In genomic region chr8:90878551-90878950, GRCm38 (mm10) we compare ENCODE assay signal across 24 mouse cellular contexts. TPM values are rescaled to one million over a fixed set of nuclear protein-coding genes. Genes with fewer than 3 reads are reported as not detected.
DNase-seq lines count a peak whose midpoint lies in the region; ATAC-seq and TF ChIP-seq lines count a peak whose summit lies in the region.
"Had no signal": no experiment of that assay in that cellular context is flagged by ENCODE, and none has a peak within 500 bp of the region (broad histone marks: within the 10 kb centered on the region; RNA-seq: fewer than 3 reads in every experiment).

No protein-coding gene starts in this region.

- H3K27me3 ChIP-seq in megakaryocyte, embryonic 14.5 days (replicated peaks): no peaks in the 10 kb centered on the region
- no peaks in the 10 kb centered on the region for H3K27me3 ChIP-seq in MEL (ENCODE audit: control insufficient read depth in 1 of 2, insufficient read depth in 2 of 2, low read length in 2 of 2)
- H3K27me3 ChIP-seq in heart, embryonic 10.5 days (ENCODE audit: insufficient read depth, poor library complexity, severe bottlenecking): no peaks in the 10 kb centered on the region
- H3K27me3 ChIP-seq: embryonic facial prominence, embryonic 12.5 days; embryonic facial prominence, embryonic 15.5 days; hindbrain, embryonic 12.5 days; Patski had no signal

- ATAC-seq in megakaryocyte, adult 5-6 weeks (ENCODE audit: poor library complexity, severe bottlenecking): no peak
- ATAC-seq: forebrain, embryonic 14.5 days; forebrain, postnatal 0 days; hindbrain, postnatal 0 days; Patski had no signal

- no peaks in the 10 kb centered on the region for H3K36me3 ChIP-seq in megakaryocyte, embryonic 14.5 days (replicated peaks; ENCODE audit: low read length)
- H3K36me3 ChIP-seq in MEL (ENCODE audit: control insufficient read depth in 1 of 2, insufficient read depth in 2 of 2, low read length in 2 of 2): peaks cover 0 to 7% of the 10 kb centered on the region in 2 experiments; a peak in 2 of 4 replicates
- H3K36me3 ChIP-seq in heart, embryonic 10.5 days: no peaks in the 10 kb centered on the region
- H3K36me3 ChIP-seq: embryonic facial prominence, embryonic 12.5 days; embryonic facial prominence, embryonic 15.5 days; hindbrain, embryonic 12.5 days had no signal

- no peak overlapping the region; the same call in none of the 2 replicates for H3K4me3 ChIP-seq in gastrocnemius, adult 2 months
- peak overlapping the region; percentile 40 for H3K4me3 ChIP-seq in megakaryocyte, embryonic 14.5 days (replicated peaks)
- peak overlapping the region in 1 of 2 experiments; percentile 16; a peak in 1 of 4 replicates for H3K4me3 ChIP-seq in MEL (ENCODE audit: control insufficient read depth in 1 of 2, insufficient read depth in 1 of 2, low read depth in 2 of 2, low read length in 2 of 2)
- no peak overlapping the region for H3K4me3 ChIP-seq in heart, embryonic 10.5 days
- H3K4me3 ChIP-seq: embryonic facial prominence, embryonic 12.5 days; heart, adult 2 months; hindbrain, embryonic 12.5 days had no signal

- TF ChIP-seq POLR2A in MEL (IDR thresholded peaks at IDR 0.05; ENCODE audit: control insufficient read depth in 1 of 2, insufficient read depth in 1 of 2, low read depth in 1 of 2, low read length in 2 of 2, poor library complexity in 1 of 2): no peak

- no peak for TF ChIP-seq RAD21 in MEL (IDR thresholded peaks at IDR 0.05; ENCODE audit: low read depth, low read length)

- H3K27ac ChIP-seq in gastrocnemius, adult 2 months: peak overlapping the region; percentile 97; the same call in 1 of the 2 replicates
- no peak overlapping the region for H3K27ac ChIP-seq in MEL (ENCODE audit: control insufficient read depth, low read depth, low read length)
- no peak overlapping the region for H3K27ac ChIP-seq in heart, embryonic 10.5 days
- H3K27ac ChIP-seq: embryonic facial prominence, embryonic 12.5 days; embryonic facial prominence, embryonic 15.5 days had no signal

- peaks cover 57% of the 10 kb centered on the region for H3K4me1 ChIP-seq in megakaryocyte, embryonic 14.5 days
- peaks cover 2 to 20% of the 10 kb centered on the region in 2 experiments for H3K4me1 ChIP-seq in MEL (ENCODE audit: control insufficient read depth in 1 of 2, insufficient read depth in 2 of 2, low read length in 2 of 2)
- peaks cover 19% of the 10 kb centered on the region for H3K4me1 ChIP-seq in heart, embryonic 10.5 days

- 54% methylated on average over 6 of the region's 6 CpGs for WGBS in heart, embryonic 10.5 days

- TF ChIP-seq EP300 in MEL (IDR thresholded peaks at IDR 0.05; ENCODE audit: low read depth in 1 of 2, low read length in 2 of 2): no peak

- no peak overlapping the region for H3K9ac ChIP-seq in MEL (ENCODE audit: control insufficient read depth, low read depth, low read length, poor library complexity, severe bottlenecking)
- H3K9ac ChIP-seq: embryonic facial prominence, embryonic 12.5 days; embryonic facial prominence, embryonic 15.5 days; forebrain, postnatal 0 days; hindbrain, embryonic 12.5 days had no signal

- H3K9me3 ChIP-seq in megakaryocyte, embryonic 14.5 days: no peaks in the 10 kb centered on the region
- no peaks in the 10 kb centered on the region for H3K9me3 ChIP-seq in MEL (replicated peaks; ENCODE audit: insufficient read depth, low read length)
- no peaks in the 10 kb centered on the region for H3K9me3 ChIP-seq in heart, embryonic 10.5 days
- H3K9me3 ChIP-seq: embryonic facial prominence, embryonic 12.5 days; embryonic facial prominence, embryonic 15.5 days; hindbrain, embryonic 12.5 days had no signal

- no peaks in the 10 kb centered on the region for H3K79me2 ChIP-seq in MEL (ENCODE audit: control insufficient read depth, insufficient read depth, low read length, poor library complexity)

- no peak for DNase-seq in gastrocnemius, adult 2 months
- DNase-seq in gastrocnemius, postnatal 25 days: no peak
- peak; percentile 52 for DNase-seq in MEL (ENCODE audit: low read depth, low spot score)
- DNase-seq in induced T-regulatory cell, adult 2 months (ENCODE audit: low read depth): peak; percentile 29
- no peak for DNase-seq in heart, embryonic 10.5 days (ENCODE audit: low spot score)
- no peak for DNase-seq in kidney, postnatal 10 days
- DNase-seq: adrenal gland, postnatal 10 days; adrenal gland, postnatal 36 days; B cell, adult 2 months; cerebellum, adult 11 months; cerebellum, adult 2 months; cerebellum, adult 9-11 months; cerebellum, postnatal 25 days; forebrain, postnatal 0 days; gastrocnemius, postnatal 36 days; heart, adult 2 months had no signal

- TF ChIP-seq CTCF in gastrocnemius, adult 2 months (IDR thresholded peaks at IDR 0.05): no peak
- TF ChIP-seq CTCF in MEL (IDR thresholded peaks at IDR 0.05 in 2 of 3, conservative IDR thresholded peaks at IDR 0.05 in 1 of 3; ENCODE audit: control insufficient read depth in 1 of 3, insufficient read depth in 1 of 3, low read depth in 2 of 3, low read length in 3 of 3, poor library complexity in 1 of 3, severe bottlenecking in 1 of 3): no peak

- intact Hi-C loops in gastrocnemius, adult 2 months (cut with DNase I): no loop called here

TF ChIP-seq in MEL, 35 proteins besides CTCF, POLR2A, EP300 and RAD21:
- TF ChIP-seq TBP (IDR thresholded peaks at IDR 0.05; ENCODE audit: low read depth, low read length) (no peak), ZMIZ1 (IDR thresholded peaks at IDR 0.05; ENCODE audit: low read depth, low read length) (no peak), MAZ (IDR thresholded peaks at IDR 0.05; ENCODE audit: low read depth, low read length) (no peak), ZNF384 (IDR thresholded peaks at IDR 0.05; ENCODE audit: low read depth, low read length) (no peak), GATA1 (IDR thresholded peaks at IDR 0.05; ENCODE audit: low read depth, low read length) (peak; percentile 68), MXI1 (IDR thresholded peaks at IDR 0.05; ENCODE audit: low read depth, low read length) (no peak), E2F4 (IDR thresholded peaks at IDR 0.05; ENCODE audit: borderline replicate concordance, low read depth, low read length) (no peak), TCF12 (IDR thresholded peaks at IDR 0.05; ENCODE audit: low read depth, low read length) (no peak), CHD1 (IDR thresholded peaks at IDR 0.05; ENCODE audit: low read depth, low read length) (no peak)

RNA-seq across cellular contexts. Expression of gene Chd9, which starts 50.4 kb away (rescaled TPM):
- 10 to 100 TPM; 47.2 to 49.5 TPM for total RNA-seq in gastrocnemius, adult 2 months (2021)
- 10 to 100 TPM; 38.8 to 72.8 TPM for total RNA-seq in gastrocnemius, postnatal 25 days (2021)
- 0.17 and 0.65 TPM in 2 replicates for polyA plus RNA-seq in megakaryocyte, embryonic 14.5 days (2012; ENCODE audit: insufficient read depth, low replicate concordance)
- total RNA-seq in megakaryocyte, adult 5-6 weeks (2015): 91.1 and 104 TPM in 2 replicates
- 39.0 and 45.6 TPM in 2 replicates for total RNA-seq in megakaryocyte, adult 5-6 weeks (2017)
- 5.9 and 7.9 TPM in 2 replicates for total RNA-seq in MEL (2012; rRNA removed)
- 10 to 100 TPM; 40.3 to 87.4 TPM for polyA plus RNA-seq in MEL (2012; ENCODE audit: insufficient read depth in 1 of 2, insufficient read length in 2 of 2, low read depth in 1 of 2, low replicate concordance in 2 of 2, missing spikeins in 1 of 2)
- 31.5 and 36.8 TPM in 2 replicates for polyA plus RNA-seq in heart, embryonic 10.5 days (2016; fragmentation: Nextera tagmentation; extraction: Ambion mirVana)

Comparison
In these comparisons a context has a peak if more than half of its experiments do, and no peak if none do; other contexts are left out.
1. DNase-seq: peak in MEL (single experiment) and induced T-regulatory cell, adult 2 months (single experiment); none in gastrocnemius, adult 2 months (single experiment), gastrocnemius, postnatal 25 days (single experiment), heart, embryonic 10.5 days (single experiment) and kidney, postnatal 10 days (single experiment).